Mouse (Mus musculus) cerebellum, adult 9-10 months (tissue): ENCODE data around the gene Slc25a21.

Experiments
- DNase-seq: peaks from one replicate; pipeline ENCODE4 v3.0.0; 2022

Slc25a21 gene

DNA sequence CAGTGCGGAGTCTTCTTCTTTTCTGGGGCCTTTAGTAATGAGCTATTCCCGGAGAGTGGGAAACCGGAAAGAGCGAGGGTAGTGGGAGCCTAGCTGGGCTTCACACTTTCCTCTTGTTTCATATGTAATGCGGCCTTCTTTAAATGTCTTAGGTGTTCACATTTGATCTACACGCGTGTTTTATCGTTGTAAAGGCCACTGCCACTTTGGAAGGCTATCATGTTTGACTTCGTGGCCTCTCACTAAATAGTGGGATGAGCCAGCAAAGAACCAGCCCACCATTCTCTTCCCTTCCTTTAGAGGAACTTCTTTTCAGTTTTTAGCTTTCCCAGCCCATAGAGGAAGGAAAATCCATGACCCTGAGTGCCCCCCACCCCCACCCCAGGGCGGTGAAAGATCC is 507.9 kb downstream of the Slc25a21 start:
- DNase-seq: no peak

DNA sequence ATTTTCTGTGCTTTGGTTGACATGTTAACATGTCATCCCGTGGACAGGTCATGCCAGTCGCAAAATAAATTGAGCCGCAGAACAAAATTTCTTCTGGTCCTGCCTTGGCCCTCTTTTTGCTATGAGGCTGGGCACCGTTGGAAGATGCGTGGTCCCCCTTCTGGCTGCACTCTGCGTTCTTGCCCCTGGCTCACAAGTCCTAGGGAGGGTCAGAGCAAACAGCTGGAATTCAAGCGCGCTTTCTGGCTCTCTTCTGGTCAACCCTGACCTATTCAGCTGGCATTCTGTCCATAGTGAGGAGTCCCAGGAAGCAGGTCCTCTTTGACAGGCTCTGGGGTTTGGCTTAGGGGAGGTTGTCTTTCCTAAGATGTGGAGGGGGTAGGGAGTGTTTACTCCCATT is 508.4 kb downstream of the Slc25a21 start:
- no peak for DNase-seq

DNA sequence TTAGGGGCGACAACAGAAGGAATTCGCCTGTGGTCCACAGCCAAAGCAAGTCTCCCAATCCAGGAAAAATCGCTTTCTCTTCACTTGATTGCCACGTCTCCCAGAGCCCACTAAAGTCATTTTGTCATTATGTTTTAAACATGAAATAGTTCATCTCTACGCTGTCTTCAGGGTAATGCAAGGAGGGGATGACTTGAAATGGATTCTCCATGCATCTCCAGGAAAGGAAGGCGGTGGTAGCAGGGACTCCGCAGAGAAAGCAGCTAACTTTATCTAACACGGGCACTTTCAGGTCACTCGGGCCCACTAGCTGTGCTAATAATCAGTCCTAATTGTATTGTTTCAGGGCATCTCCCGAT is 508.8 kb downstream of the Slc25a21 start:
- DNase-seq: no peak

DNA sequence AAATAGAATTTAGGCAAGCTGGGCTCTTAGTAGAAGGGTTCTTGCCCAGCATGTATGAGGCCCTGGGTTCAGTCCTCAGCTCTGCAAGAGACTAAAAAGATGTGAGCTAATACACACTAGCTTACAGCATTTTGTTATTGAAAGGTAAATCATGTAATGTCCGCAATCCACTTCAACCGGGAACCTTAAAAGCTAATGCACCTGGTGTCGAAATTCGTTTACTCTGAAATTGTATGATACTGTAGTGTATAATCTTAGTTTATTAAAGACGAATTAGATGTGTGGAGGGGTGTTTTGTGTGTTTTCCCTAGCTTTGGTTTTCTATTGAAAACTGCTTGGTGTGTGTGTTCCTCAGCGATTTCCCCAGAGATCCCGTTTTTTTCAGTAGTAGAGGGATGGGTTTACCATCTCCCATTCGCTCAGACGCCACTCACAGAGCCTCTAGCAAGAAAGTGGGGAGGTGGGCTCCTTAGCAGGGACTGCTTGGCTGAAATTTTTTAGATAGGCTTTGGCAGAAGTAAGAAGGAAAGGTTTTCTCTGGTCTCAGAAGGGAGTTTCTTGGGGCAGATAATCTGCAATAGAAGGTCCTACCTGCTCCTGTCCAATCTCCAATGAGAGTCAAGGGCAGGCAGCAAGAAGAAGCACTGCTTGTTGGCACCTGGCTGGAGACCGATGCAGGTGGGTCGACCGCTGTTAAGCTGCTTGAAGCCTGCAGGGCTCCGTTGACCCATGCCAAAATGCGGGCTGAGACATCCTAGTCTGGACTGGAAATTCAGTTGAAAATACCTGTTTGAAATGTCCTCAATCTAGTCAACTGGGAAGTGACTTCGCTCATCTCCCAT is 509.4 kb downstream of the Slc25a21 start:
- DNase-seq: no peak

DNA sequence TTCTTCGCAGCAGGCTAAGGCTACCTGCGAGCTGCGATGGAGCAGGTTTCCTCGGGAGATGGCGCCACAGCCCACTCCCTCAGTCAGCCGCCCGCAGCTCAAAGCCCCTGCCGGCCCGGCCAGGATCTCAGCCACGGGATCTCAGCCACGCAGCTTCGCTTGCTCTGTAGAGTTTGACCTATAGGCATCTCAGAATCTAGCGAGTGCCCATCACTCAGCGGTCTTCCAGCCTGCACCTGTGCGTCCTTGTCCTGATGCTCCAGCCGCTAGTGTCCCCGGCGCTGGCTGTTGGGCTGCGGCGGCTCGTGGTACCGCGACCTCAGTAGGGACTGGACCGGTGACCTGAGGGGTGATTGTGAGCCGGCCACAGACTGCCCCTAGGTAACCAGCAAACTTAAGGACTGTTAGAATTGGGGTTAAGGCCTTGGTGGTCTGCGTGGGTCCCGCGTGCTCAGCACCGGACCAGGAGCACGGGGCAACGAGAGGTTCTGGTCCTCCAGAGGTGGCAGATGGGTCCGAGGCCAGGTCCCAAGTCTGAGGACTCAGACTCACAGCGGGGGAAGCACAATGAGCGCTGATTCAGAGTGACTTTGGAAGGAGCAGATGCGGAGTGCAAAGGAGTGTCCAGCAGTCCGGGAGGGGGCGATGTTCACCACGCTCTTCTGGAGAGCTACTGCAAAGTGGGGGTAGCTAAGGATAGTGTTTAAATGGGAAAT is 516.0 kb downstream of the Slc25a21 start:
- DNase-seq: no peak

DNA sequence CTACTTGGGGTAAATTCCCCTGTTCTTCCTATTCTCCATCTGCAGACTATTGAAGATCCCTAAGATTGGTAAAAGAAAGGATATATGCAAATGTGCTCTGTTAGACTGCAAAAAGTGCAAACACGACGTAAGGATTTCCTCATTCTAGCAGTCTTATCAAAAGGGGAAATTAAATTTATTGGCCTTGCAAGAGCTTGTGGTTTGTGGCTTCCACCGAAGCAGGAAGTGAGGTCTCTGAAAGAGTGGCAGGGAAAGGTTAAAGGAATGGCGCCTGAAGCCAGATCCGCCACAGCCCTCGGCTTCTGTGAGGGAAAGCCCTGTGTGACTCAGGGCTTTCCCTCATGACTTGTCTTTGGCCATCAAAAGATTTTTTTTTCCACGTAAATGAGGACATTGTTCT is 519.7 kb downstream of the Slc25a21 start:
- DNase-seq: no peak

DNA sequence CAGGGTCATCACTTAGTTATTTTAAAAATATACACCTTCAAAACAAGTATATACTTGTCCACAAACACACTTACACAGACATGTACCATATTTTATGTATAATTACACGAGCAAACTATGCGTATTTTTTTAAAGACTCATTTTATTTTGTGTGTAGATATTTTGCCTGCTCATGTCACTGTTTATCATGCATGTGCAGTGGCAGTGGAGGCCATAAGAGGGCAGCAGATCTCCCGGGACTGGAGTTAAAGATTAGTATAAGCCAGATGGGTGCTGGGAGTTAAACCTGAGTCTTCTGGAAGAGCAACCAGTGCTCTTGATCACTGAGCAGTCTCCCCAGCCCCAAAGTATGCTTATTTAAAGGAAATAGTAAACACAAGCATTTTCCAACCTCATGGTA is 522.5 kb downstream of the Slc25a21 start:
- DNase-seq: no peak

DNA sequence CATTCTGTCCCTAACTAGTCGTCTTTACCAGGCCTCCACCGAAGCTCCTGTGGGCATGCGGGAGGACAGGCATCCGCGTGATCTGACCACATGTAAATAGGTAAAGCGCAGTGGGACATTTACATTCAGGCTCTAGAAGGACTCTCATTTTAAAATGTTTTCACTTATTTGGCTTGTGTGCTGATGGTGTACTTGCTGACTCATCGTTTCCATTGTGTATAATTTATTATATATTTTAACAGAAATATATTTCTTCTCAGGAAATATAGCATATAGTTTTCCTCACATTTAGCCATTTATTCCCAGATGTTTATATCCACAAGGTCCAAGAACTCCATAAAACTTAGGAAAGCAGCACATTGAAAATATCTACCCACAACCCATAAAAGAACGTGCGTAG is 526.5 kb downstream of the Slc25a21 start:
- DNase-seq: no peak

DNA sequence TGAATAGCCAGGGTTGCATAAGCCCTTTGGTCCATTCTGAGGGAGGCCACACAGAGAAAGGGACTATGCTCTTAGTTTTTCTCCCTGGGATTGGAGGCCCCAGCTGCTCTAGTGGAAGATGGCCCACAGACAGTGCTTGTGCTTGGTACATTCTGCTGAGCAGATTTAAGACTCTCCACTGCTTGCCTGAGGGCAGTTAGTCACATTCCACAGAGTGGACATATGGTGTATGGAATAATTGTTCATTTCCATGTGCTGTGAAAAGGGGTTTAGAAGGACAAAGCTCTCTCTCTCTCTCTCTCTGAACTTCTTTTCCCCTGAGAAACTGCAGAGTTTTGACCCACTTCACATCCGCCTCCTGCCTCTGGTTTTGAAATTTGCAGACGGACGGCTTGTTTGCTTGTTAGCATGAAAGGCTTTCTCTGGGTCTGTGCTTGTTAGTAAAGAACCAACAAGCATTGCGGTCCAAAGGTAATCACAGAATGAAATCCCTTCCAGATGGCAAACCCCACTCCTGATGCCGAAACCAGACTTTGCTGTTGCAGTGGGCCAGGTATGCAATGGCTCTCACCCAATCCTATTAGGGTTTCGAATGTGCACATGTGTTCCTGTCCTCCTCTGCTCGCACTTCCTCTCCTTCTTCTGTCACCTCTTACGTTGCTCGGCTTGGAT is 527.7 kb downstream of the Slc25a21 start:
- no peak for DNase-seq
